Mouse (Mus musculus) spleen, embryonic (tissue): ENCODE results near the gene Slc25a5.

Source experiments
- CTCF ChIA-PET: fragments of 350-600 bp; sonication (Branson Sonifier 250); formaldehyde crosslinking; loops from one replicate; lab custom pipeline; 2022; lab: Charles Lee

The Slc25a5 gene

GRCm38 (mm10) chrX:36799131-36799879 is 3.9 kb downstream of the Slc25a5 start:
- CTCF ChIA-PET = interaction anchor here (1.3 kb wide), 1 partner anchor 39 kb away, joined by 3 read pairs; no protein-coding TSS in a partner anchor

- CTCF ChIA-PET = no interaction called here
Measured at GRCm38 (mm10) chrX:36803189-36803588, 7.7 kb downstream of the Slc25a5 start.

- CTCF ChIA-PET = no interaction called here
Measured at GRCm38 (mm10) chrX:36804196-36804595, 8.7 kb downstream of the Slc25a5 start.

- CTCF ChIA-PET = no interaction called here
Measured at GRCm38 (mm10) chrX:36805466-36806235, 10.2 kb downstream of the Slc25a5 start.

- CTCF ChIA-PET = no interaction called here
Measured at GRCm38 (mm10) chrX:36807360-36808317, 12.2 kb downstream of the Slc25a5 start.

GRCm38 (mm10) chrX:36808318-36808683 is 12.8 kb downstream of the Slc25a5 start:
- CTCF ChIA-PET = no interaction called here

GRCm38 (mm10) chrX:36811377-36811776 is 15.9 kb downstream of the Slc25a5 start:
- CTCF ChIA-PET = no interaction called here

GRCm38 (mm10) chrX:36814161-36814836 is 18.8 kb downstream of the Slc25a5 start:
- CTCF ChIA-PET = no interaction called here

- CTCF ChIA-PET = no interaction called here
Measured at GRCm38 (mm10) chrX:36815022-36815421, 19.6 kb downstream of the Slc25a5 start.

- CTCF ChIA-PET = interaction anchor here (0.5 kb wide), 1 partner anchor 17 kb away, joined by 3 read pairs; no protein-coding TSS in a partner anchor
Measured at GRCm38 (mm10) chrX:36815439-36815838, 20.0 kb downstream of the Slc25a5 start.

- CTCF ChIA-PET = no interaction called here
Measured at GRCm38 (mm10) chrX:36816368-36816899, 21.0 kb downstream of the Slc25a5 start.

GRCm38 (mm10) chrX:36816953-36817441 is 21.5 kb downstream of the Slc25a5 start:
- CTCF ChIA-PET = interaction anchor here (0.6 kb wide), 1 partner anchor 12 kb away, joined by 5 read pairs; no protein-coding TSS in a partner anchor

- CTCF ChIA-PET = interaction anchor here (0.6 kb wide), 2 partner anchors 53 to 78 kb away, joined by 3 to 8 read pairs; no protein-coding TSS in a partner anchor
Measured at GRCm38 (mm10) chrX:36819575-36819974, 24.1 kb downstream of the Slc25a5 start.

- CTCF ChIA-PET = no interaction called here
Measured at GRCm38 (mm10) chrX:36820201-36820600, 24.8 kb downstream of the Slc25a5 start.

- CTCF ChIA-PET = no interaction called here
Measured at GRCm38 (mm10) chrX:36823932-36824711, 28.7 kb downstream of the Slc25a5 start.

- CTCF ChIA-PET = no interaction called here
Measured at GRCm38 (mm10) chrX:36825032-36825431, 29.6 kb downstream of the Slc25a5 start.

GRCm38 (mm10) chrX:36826873-36827272 is 31.4 kb downstream of the Slc25a5 start:
- CTCF ChIA-PET = no interaction called here

- CTCF ChIA-PET = no interaction called here
Measured at GRCm38 (mm10) chrX:36830271-36830670, 34.8 kb downstream of the Slc25a5 start.

- CTCF ChIA-PET = no interaction called here
Measured at GRCm38 (mm10) chrX:36831632-36832031, 36.2 kb downstream of the Slc25a5 start.
